Mouse (Mus musculus) liver, embryonic 12.5 days (tissue): Measurements from ENCODE around the gene Ccdc9. TPM values are rescaled to one million over a fixed set of nuclear protein-coding genes. Genes with fewer than 3 reads are reported as not detected.

Source experiments
- ATAC-seq: fragments of 200-750 bp; cut with Nextera tagmentation; 2 replicates; pipeline ENCODE4 v1.8.0; 2017; ENCODE audit warnings: moderate number of reproducible peaks, mild to moderate bottlenecking, moderate library complexity
- H3K27ac ChIP-seq: fragments of 300-500 bp; sonication (generic); 2 replicates; pipeline ENCODE4 v1.5.1; 2016; ENCODE audit warnings: mild to moderate bottlenecking
- H3K27me3 ChIP-seq: fragments of 300-500 bp; sonication (generic); replicated peaks from 2 replicates; pipeline ENCODE4 v1.6.1; 2016; ENCODE audit warnings: mild to moderate bottlenecking, moderate library complexity
- H3K36me3 ChIP-seq: fragments of 300-500 bp; sonication (generic); 2 replicates; pipeline ENCODE4 v1.6.1; 2016; ENCODE audit warnings: mild to moderate bottlenecking, moderate library complexity
- H3K4me1 ChIP-seq: fragments of 300-500 bp; sonication (generic); 2 replicates; pipeline ENCODE4 v1.6.1; 2016
- H3K4me2 ChIP-seq: fragments of 300-500 bp; sonication (generic); 2 replicates; pipeline ENCODE4 v1.6.1; 2016; ENCODE audit warnings: mild to moderate bottlenecking, moderate library complexity
- H3K4me3 ChIP-seq: fragments of 300-500 bp; sonication (generic); 2 replicates; pipeline ENCODE4 v1.5.1; 2016; ENCODE audit warnings: mild to moderate bottlenecking, moderate library complexity
- H3K9ac ChIP-seq: fragments of 300-500 bp; sonication (generic); 2 replicates; pipeline ENCODE4 v1.6.1; 2016; ENCODE audit warnings: mild to moderate bottlenecking, moderate library complexity
- H3K9me3 ChIP-seq: fragments of 300-500 bp; sonication (generic); replicated peaks from 2 replicates; pipeline ENCODE4 v1.6.1; 2016; ENCODE audit warnings: mild to moderate bottlenecking, moderate library complexity
- WGBS: fragments of 180-500 bp; shearing (Covaris S2); methylation state at CpG from one replicate; pipeline ENCODE4 v1.1.7; 2016; ENCODE audit not compliant: insufficient replicate concordance; 5-methylcytosine and 5-hydroxymethylcytosine counted together
- polyA plus RNA-seq: library from polyadenylated mRNA; unstranded; fragments of >200 nt; fragmentation: Nextera tagmentation; extraction: Ambion mirVana; gene quantifications from 2 replicates; pipeline ENCODE4 v1.2.1, GENCODE M21; 2016

The Ccdc9 gene
- polyA plus RNA-seq: 29.7 and 30.0 TPM in 2 replicates

DNA sequence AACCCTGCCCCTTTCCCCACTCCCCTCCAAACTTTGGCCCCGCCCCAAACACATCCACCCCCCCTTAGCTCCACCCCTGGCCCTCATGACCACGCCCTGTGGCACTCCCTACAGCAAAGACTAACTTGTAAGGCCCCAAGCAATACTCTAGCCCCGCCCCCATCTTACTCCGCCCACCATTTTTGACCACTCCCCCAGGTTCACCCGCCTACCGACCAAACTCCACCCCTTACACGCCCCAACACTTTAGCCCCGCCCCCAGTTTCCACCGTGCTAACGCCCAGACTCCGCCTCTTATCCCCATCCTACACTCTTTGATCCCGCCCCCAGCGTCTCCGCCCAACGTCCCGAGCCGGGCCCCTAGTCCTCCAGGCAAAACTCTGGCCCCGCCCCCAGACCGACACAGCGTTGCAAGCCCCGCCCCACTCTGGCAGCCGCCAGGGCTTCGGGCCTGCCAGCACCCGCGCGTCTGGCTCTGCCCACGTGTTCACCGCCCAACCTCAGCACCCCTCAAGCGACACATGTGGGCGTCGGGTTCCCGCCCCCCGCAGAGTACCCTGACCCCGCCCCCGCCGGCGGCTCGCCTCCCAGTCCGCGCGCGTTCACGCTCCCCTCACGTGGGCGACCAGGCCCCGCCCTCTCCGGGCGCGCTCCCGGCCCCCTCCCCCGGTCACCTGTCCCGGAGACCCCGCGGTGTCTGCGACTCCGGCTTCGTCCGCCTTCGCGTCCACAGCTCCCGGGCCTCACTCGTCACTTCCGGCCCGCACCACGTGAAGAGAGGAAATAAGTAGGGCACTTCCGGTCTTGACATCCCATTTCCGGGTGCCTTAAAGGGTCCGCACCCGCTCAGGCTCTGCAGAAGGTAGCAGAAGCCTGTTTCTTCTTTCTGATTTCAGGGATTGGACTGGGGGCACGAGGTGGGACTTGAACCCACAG is at the start of gene Ccdc9:
Gene Ccdc9 (minus strand): TSS at position 770 of the 936 bp plus-strand sequence.
- Histone ChIP-seq H3K4me2 (peak within 1 kb of the TSS; percentile 90), H3K4me3 (peak within 1 kb of the TSS; percentile 79), H3K36me3 (peaks cover 32% of the 10 kb centered on the region), H3K27ac (peak within 1 kb of the TSS; percentile 96), H3K9ac (peak within 1 kb of the TSS; percentile 81), H3K4me1 (peaks cover 35% of the 10 kb centered on the region), H3K27me3 (no peaks in the 10 kb centered on the region), H3K9me3 (no peaks in the 10 kb centered on the region)
- under 1% methylated on average over 68 of the region's 70 CpGs for WGBS
- ATAC-seq: peak; percentile 84

DNA sequence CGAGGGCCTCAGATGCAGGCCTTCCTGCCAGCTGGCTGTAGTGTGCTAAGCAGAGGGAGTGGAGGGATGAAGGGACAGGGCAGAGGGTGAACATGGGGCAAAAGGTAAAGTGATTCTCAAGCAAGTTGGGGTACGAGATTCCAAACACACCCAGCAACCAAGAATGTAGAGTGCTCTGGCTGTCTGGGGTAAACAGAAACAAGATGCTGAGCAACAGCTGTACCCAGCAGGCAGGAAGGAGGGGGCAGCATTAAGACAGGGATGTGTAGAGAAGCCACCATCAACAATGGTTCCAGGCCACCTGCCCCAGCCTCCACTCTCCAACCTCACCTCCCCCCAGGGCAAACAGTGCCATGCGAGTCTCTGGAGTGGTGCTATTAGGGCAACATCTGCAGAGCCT is 42.6 kb upstream of the Ccdc9 start:
- no peak overlapping the region for H3K27ac ChIP-seq
- H3K27me3 ChIP-seq: no peaks in the 10 kb centered on the region
- H3K36me3 ChIP-seq: peaks cover 94% of the 10 kb centered on the region
- H3K4me2 ChIP-seq: no peak overlapping the region
- no peak for ATAC-seq
- no peak overlapping the region for H3K9ac ChIP-seq
- H3K4me1 ChIP-seq: peaks cover 10% of the 10 kb centered on the region
- H3K4me3 ChIP-seq: no peak overlapping the region
- 83% methylated on average over 3 of the region's 3 CpGs for WGBS
- no peaks in the 10 kb centered on the region for H3K9me3 ChIP-seq

DNA sequence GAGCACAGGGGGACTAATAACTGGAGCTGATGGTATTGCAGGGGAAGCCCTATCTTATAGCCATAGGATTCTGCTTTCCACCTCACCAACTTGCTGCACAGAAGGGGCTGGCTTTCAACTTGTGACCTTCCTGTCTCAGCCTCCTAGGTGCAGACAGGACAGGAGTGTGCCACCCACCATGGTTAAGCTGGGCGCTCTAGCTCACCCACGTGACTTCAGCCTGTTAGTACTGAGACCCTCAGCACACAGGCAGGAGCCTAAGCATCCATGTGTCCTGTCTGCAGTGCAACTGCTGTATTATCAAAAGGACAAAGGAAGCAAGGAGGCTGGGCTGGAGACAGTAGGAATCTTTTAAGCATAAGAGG is 40.0 kb upstream of the Ccdc9 start:
- ATAC-seq: no peak
- peaks cover 69% of the 10 kb centered on the region for H3K36me3 ChIP-seq

DNA sequence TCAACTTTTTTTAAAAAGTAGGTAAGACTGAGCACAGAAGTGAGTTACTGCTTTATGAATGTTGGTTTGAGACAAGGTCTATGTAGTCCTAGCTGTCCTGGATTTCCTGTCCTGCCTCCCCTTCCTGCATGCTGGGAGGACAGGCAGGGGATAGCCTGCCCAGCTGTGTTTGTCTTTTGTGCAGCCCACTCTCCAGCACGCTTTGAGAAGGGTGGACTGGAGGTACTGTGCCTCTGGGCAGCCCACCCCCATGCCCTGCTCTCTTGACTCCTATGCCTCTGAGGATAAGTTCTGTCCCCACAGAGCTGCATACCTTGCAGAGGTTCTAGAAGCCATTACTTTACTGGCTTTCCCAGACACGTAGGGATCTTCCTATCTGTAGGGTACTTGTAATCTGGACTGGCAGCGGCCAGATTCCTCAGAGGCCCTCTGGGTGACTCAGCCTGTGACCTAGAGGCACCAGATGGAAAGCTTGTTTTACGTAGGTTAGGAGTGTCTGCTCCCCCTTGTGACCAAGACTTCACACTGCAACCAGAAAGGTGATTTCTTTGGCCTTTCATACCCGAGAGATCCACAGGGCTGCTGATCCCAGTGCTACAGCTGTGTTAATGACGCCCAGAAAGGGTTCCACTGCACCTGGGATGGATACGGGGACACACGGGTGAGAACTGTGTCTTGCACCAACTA is 39.5 kb upstream of the Ccdc9 start:
- Histone ChIP-seq H3K4me1 (peaks cover 10% of the 10 kb centered on the region), H3K9me3 (no peaks in the 10 kb centered on the region), H3K36me3 (peaks cover 64% of the 10 kb centered on the region), H3K27ac (peak overlapping the region; percentile 22), H3K4me2 (no peak overlapping the region), H3K27me3 (no peaks in the 10 kb centered on the region), H3K9ac (no peak overlapping the region), H3K4me3 (no peak overlapping the region)
- peak; percentile 73 for ATAC-seq
- WGBS: 22% methylated on average over 8 of the region's 8 CpGs

More for the DNA sequence above, 40.0 kb upstream of the Ccdc9 start:
- no peak overlapping the region for H3K4me3 ChIP-seq
- no peak overlapping the region for H3K9ac ChIP-seq
- peak overlapping the region; percentile 22 for H3K27ac ChIP-seq
- no peaks in the 10 kb centered on the region for H3K9me3 ChIP-seq
- H3K27me3 ChIP-seq: no peaks in the 10 kb centered on the region
- 88% methylated on average over 2 of the region's 2 CpGs for WGBS
- no peak overlapping the region for H3K4me2 ChIP-seq
- peaks cover 10% of the 10 kb centered on the region for H3K4me1 ChIP-seq

DNA sequence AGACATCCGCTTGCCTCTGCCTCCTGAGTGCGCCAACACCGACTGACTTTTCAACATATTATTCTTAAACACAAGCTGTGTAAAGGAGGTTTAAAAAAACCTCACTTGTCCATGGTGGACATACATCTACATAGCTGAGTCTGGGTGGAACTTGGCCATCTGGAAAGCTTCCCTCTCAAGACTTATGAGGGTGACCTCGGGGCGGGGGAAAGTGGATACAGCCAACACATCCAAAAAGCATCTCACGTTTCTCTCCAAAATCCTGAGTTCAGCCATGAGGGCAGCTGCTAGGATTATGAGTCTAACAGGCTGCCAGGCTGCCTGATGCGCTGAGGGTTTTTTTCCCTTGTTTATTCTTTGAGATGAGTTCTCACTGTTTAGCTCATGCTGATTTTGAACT is 38.1 kb upstream of the Ccdc9 start:
- H3K27me3 ChIP-seq: no peaks in the 10 kb centered on the region
- no peaks in the 10 kb centered on the region for H3K9me3 ChIP-seq
- no peak overlapping the region for H3K9ac ChIP-seq
- ATAC-seq: no peak
- peaks cover 10% of the 10 kb centered on the region for H3K4me1 ChIP-seq
- peaks cover 54% of the 10 kb centered on the region for H3K36me3 ChIP-seq
- H3K4me2 ChIP-seq: no peak overlapping the region
- no peak overlapping the region for H3K4me3 ChIP-seq
- 90% methylated on average over 7 of the region's 7 CpGs for WGBS
- no peak overlapping the region for H3K27ac ChIP-seq

DNA sequence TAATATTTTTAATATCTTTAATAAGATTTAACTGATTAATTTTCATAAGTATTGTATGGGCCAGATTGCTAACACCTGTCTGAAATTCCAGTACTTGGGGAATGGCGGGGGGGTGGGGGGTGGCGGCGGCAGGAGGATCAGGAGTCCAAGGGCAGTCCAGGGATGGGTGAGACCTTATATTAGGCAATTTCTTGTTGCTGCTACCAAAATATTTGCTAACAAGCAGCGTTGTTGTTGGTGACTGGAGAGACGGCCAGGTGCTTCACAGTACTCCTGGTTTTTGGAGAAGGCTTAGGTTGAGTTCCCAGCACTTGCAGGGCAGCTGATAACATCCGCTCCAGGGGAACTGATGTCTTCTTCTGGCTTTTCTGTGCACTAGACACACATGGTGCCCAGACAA is 33.9 kb upstream of the Ccdc9 start:
- no peak for ATAC-seq
- no peak overlapping the region for H3K4me2 ChIP-seq
- 74% methylated on average over 6 of the region's 6 CpGs for WGBS
- peaks cover 3% of the 10 kb centered on the region; the same call in 1 of the 2 replicates for H3K4me1 ChIP-seq
- no peak overlapping the region for H3K27ac ChIP-seq
- no peak overlapping the region for H3K9ac ChIP-seq
- no peaks in the 10 kb centered on the region for H3K27me3 ChIP-seq
- H3K36me3 ChIP-seq: peaks cover 40% of the 10 kb centered on the region
- no peak overlapping the region for H3K4me3 ChIP-seq
- no peaks in the 10 kb centered on the region for H3K9me3 ChIP-seq

DNA sequence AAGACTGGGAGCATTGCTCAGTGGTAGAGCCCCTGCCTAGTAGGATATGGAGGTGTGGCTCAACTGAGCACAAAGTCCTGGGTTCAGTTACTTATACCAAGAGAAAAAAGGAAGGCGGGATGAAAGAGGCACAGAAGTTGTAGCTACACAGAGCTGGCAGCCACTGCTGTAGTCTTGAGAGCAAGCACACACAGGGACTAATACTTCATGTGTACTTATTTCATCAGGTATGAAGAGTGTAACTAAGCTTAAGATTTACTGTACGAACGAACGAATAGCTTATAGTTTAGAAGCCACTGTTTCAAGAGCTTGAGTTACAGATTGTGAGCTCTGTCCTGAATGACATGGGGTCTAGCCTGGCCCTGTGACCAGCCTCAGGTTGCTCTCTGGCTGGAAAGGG is 32.6 kb upstream of the Ccdc9 start:
- H3K4me3 ChIP-seq: no peak overlapping the region
- no peaks in the 10 kb centered on the region for H3K27me3 ChIP-seq
- WGBS: 88% methylated on average over 4 of the region's 4 CpGs
- H3K36me3 ChIP-seq: peaks cover 30% of the 10 kb centered on the region
- peaks cover 15% of the 10 kb centered on the region for H3K4me1 ChIP-seq
- ATAC-seq: no peak
- H3K4me2 ChIP-seq: no peak overlapping the region
- H3K9ac ChIP-seq: no peak overlapping the region
- no peaks in the 10 kb centered on the region for H3K9me3 ChIP-seq
- no peak overlapping the region for H3K27ac ChIP-seq

DNA sequence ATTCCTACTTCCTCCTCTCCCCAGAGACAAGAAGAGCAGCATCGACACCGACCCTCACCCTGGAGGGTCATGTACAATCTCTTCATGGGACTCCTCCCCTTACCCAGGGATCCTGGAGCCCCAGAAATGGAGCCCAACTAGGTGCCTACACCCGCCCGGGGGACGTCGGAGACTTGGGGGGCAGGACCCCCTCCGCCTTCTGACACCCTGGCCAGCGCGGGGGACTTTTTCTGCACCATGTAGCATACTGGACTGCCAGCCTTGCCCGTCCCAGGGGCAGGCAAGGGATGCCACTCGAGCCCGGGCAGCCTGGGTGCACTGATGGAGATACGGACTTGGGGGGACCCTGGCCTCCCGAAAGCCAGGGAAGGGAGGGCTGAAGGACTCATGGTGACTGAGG is 30.5 kb upstream of the Ccdc9 start:
- no peak for ATAC-seq
- Histone ChIP-seq H3K27ac (no peak overlapping the region), H3K4me3 (no peak overlapping the region), H3K9ac (no peak overlapping the region), H3K27me3 (peaks cover 2% of the 10 kb centered on the region), H3K4me1 (peaks cover 35% of the 10 kb centered on the region), H3K4me2 (no peak overlapping the region), H3K9me3 (no peaks in the 10 kb centered on the region), H3K36me3 (peaks cover 29% of the 10 kb centered on the region)
- WGBS: 83% methylated on average over 14 of the region's 14 CpGs

DNA sequence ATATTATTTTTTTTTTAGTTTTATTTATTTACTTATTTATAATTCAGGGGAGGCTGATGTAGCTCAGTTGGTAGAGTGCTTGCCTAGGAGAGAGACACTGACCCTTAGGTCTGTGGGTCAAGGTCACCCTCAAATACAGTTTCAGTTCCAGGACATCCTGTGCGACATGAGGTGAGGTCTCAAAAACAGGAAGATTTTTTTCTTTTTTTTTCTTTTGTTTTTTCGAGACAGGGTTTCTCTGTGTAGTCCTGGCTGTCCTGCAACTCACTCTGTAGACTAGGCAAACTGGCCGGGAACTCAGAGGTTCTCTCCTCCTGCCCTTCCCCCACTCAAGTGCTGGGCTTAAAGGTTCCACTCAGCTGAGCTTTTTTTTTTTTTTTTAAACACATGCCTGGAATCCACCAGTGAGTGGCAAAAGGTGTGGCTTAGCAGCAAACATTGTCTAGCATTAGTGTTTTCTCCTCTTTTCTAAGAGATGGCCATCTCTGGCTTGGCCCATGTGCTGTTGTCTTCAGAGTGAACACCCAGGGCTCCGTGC is 28.7 kb upstream of the Ccdc9 start:
- Histone ChIP-seq H3K36me3 (peaks cover 25% of the 10 kb centered on the region), H3K4me1 (peaks cover 53% of the 10 kb centered on the region), H3K9me3 (no peaks in the 10 kb centered on the region), H3K27ac (no peak overlapping the region), H3K4me3 (no peak overlapping the region), H3K9ac (no peak overlapping the region), H3K27me3 (peaks cover 9% of the 10 kb centered on the region), H3K4me2 (no peak overlapping the region)
- no peak for ATAC-seq
- WGBS: 54% methylated on average over 4 of the region's 4 CpGs

DNA sequence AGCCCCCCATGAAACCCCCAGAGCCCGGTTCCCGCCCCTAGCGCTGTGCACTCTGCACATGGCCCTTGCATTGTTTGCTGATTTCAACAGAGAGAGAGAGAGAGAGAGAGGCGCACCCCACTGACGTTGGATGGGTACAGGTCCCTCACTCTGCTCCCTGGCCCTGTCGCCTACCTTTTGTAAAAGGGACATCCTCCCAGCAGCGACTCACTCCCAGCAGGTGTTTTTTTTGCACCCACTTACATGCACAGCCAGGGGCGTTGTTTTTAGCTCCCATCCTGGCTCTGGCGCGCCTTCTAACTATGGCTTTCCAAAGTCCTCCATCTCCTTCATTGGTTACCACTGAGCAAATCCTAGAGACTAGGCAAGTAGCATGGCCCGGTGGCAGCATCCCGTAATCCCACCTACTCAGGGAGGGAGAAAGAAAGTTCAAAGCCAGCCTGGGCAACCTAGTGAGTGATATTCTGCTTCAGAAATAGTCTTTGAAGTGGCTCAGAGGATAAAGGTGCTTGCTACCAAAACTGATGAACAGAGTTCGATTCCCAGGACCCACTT is 27.7 kb upstream of the Ccdc9 start:
- peaks cover 63% of the 10 kb centered on the region for H3K4me1 ChIP-seq
- H3K9ac ChIP-seq: peak overlapping the region; percentile 99
- H3K27ac ChIP-seq: peak overlapping the region; percentile 98
- H3K4me3 ChIP-seq: peak overlapping the region; percentile 84
- H3K9me3 ChIP-seq: no peaks in the 10 kb centered on the region
- no peak for ATAC-seq
- peaks cover 25% of the 10 kb centered on the region for H3K36me3 ChIP-seq
- H3K27me3 ChIP-seq: peaks cover 9% of the 10 kb centered on the region
- H3K4me2 ChIP-seq: peak overlapping the region; percentile 100
- 25% methylated on average over 12 of the region's 13 CpGs for WGBS

DNA sequence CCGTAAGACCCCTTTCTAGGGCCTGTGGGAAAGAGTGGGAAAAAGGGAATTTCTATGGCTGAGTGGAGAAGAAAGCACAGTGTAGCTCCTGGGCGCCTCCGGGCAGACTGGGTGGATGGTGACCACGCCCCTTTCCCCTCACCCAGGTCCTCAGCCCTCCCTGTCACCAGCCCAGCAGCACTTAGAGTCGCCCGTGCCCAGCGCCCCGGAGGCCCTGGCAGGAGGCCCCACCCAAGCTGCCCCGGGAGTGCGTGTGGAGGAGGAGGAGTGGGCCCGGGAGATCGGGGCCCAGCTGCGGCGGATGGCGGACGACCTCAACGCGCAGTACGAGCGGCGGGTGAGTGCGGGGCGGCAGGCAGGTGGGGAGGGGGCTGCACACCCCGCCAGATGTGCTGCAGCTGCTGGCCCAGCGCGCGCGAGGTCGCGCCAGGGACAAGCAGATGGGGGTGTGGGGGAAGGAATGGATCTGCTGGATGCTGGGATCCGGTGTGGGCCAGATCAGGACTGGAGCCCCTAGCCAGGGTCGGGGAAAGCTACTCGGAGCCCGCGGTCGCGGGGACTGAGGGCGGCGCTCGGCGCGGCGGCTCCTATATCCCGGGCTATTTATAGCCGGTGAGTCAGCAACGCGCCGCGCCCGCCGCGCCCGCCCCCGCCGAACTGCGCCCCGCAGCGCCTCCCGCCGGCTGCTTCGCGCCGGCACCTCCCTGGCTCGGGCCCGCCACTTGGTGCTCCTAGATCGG is 27.1 kb upstream of the Ccdc9 start:
- Histone ChIP-seq H3K27ac (peak overlapping the region; percentile 98), H3K9ac (peak overlapping the region; percentile 99), H3K9me3 (no peaks in the 10 kb centered on the region), H3K4me3 (peak overlapping the region; percentile 84), H3K4me1 (peaks cover 70% of the 10 kb centered on the region), H3K27me3 (peaks cover 9% of the 10 kb centered on the region), H3K36me3 (peaks cover 25% of the 10 kb centered on the region), H3K4me2 (peak overlapping the region; percentile 100)
- ATAC-seq: peak; percentile 72
- WGBS: under 1% methylated on average over 44 of the region's 66 CpGs
